25 mouse cellular contexts compared by ENCODE assay signal in genomic region chr9:52125225-52125624, GRCm38 (mm10). TPM values are rescaled to one million over a fixed set of nuclear protein-coding genes. Genes with fewer than 3 reads are reported as not detected.
DNase-seq lines count a peak whose midpoint lies in the region; ATAC-seq and TF ChIP-seq lines count a peak whose summit lies in the region.
"Had no signal": no experiment of that assay in that cellular context is flagged by ENCODE, and none has a peak within 500 bp of the region (broad histone marks: within the 10 kb centered on the region; RNA-seq: fewer than 3 reads in every experiment).

No protein-coding gene starts in this region.

- H3K36me3 ChIP-seq in ES-Bruce4 (ENCODE audit: control insufficient read depth, insufficient read depth, low read length, poor library complexity, severe bottlenecking) (no peaks in the 10 kb centered on the region), ES-E14 (ENCODE audit: control insufficient read depth, insufficient read depth, low read length, poor library complexity, severe bottlenecking) (no peaks in the 10 kb centered on the region)
- peaks cover 7% of the 10 kb centered on the region for H3K36me3 ChIP-seq in lung, postnatal 0 days (ENCODE audit: insufficient read depth, low read length)

- H3K4me1 ChIP-seq in ES-Bruce4 (ENCODE audit: control insufficient read depth, insufficient read depth, low read length) (no peaks in the 10 kb centered on the region), ES-E14 (ENCODE audit: control insufficient read depth in 2 of 2, insufficient read depth in 2 of 2, low read length in 2 of 2, poor library complexity in 1 of 2) (peaks cover 0 to 3% of the 10 kb centered on the region in 2 experiments; a peak in 2 of 4 replicates)
- H3K4me1 ChIP-seq in cerebellum, adult 2 months (ENCODE audit: control insufficient read depth, insufficient read depth, low read length) = no peaks in the 10 kb centered on the region
- H3K4me1 ChIP-seq in lung, postnatal 0 days (ENCODE audit: insufficient read depth, low read depth, low read length) = no peaks in the 10 kb centered on the region
- H3K4me1 ChIP-seq: embryonic facial prominence, embryonic 10.5 days; embryonic facial prominence, embryonic 12.5 days; forebrain, embryonic 15.5 days had no signal

- H3K27ac ChIP-seq in ES-Bruce4 (ENCODE audit: insufficient read depth, low read length) (peak overlapping the region; percentile 63; the same call in 1 of the 2 replicates), ES-E14 (ENCODE audit: insufficient read depth, low read depth, low read length, poor library complexity, severe bottlenecking) (no peak overlapping the region)
- no peak overlapping the region for H3K27ac ChIP-seq in cerebellum, adult 2 months (ENCODE audit: insufficient read depth, low read length)
- no peak overlapping the region for H3K27ac ChIP-seq in lung, postnatal 0 days (ENCODE audit: low read length)
- H3K27ac ChIP-seq: embryonic facial prominence, embryonic 10.5 days; embryonic facial prominence, embryonic 12.5 days; forebrain, embryonic 13.5 days; forebrain, embryonic 15.5 days had no signal

- peak; percentile 43 for DNase-seq in heart, adult 11 months
- no peak for DNase-seq in heart, adult 9 months (ENCODE audit: low spot score in 2 of 2)
- DNase-seq in ES-E14 (ENCODE audit: low read depth, low spot score) = peak; percentile 19
- peak; percentile 31 for DNase-seq in WW6 (ENCODE audit: low read depth, low spot score)
- DNase-seq in gastrocnemius, postnatal 36 days = no peak
- DNase-seq in cerebellum, adult 2 months = no peak
- no peak for DNase-seq in lung, postnatal 0 days (ENCODE audit: low spot score)
- DNase-seq: adrenal gland, adult 8-10 months; adrenal gland, postnatal 14 days; adrenal gland, postnatal 36 days; B cell, adult 2 months; cerebellum, adult 11 months; cerebellum, adult 18-20 months; cerebellum, adult 9-10 months; cerebellum, postnatal 10 days; cerebellum, postnatal 25 days; forebrain, postnatal 0 days had no signal

- TF ChIP-seq CTCF in ES-Bruce4 (IDR thresholded peaks at IDR 0.05; ENCODE audit: low read depth, low read length) = no peak
- no peak for TF ChIP-seq CTCF in cerebellum, adult 2 months (IDR thresholded peaks at IDR 0.05; ENCODE audit: borderline replicate concordance, insufficient read depth, low read depth, low read length)
- no peak for TF ChIP-seq CTCF in lung, postnatal 0 days (IDR thresholded peaks at IDR 0.05)

- in situ Hi-C loops in ES-E14 (cut with MboI; ENCODE audit: low sequenced_read_pairs in 2 of 2, unreplicated experiment in 2 of 2) = no loop called here

- H3K9ac ChIP-seq in ES-Bruce4 (ENCODE audit: low read depth, poor library complexity, severe bottlenecking) (no peak overlapping the region), ES-E14 (ENCODE audit: insufficient read depth, low read depth, low read length, poor library complexity, severe bottlenecking) (no peak overlapping the region)
- no peak overlapping the region for H3K9ac ChIP-seq in lung, postnatal 0 days (replicated peaks; ENCODE audit: low read depth)
- H3K9ac ChIP-seq: embryonic facial prominence, embryonic 12.5 days; forebrain, embryonic 13.5 days; forebrain, embryonic 15.5 days; forebrain, postnatal 0 days had no signal

- H3K4me2 ChIP-seq in lung, postnatal 0 days (replicated peaks; ENCODE audit: low read depth, low read length) = no peak overlapping the region
- H3K4me2 ChIP-seq: embryonic facial prominence, embryonic 12.5 days; forebrain, embryonic 13.5 days; forebrain, embryonic 15.5 days had no signal

- H3K27me3 ChIP-seq in ES-Bruce4 (ENCODE audit: control insufficient read depth, insufficient read depth, low read length, poor library complexity, severe bottlenecking) = no peaks in the 10 kb centered on the region
- no peaks in the 10 kb centered on the region for H3K27me3 ChIP-seq in cerebellum, adult 2 months (ENCODE audit: control insufficient read depth, insufficient read depth, low read length)
- no peaks in the 10 kb centered on the region for H3K27me3 ChIP-seq in lung, postnatal 0 days (replicated peaks; ENCODE audit: insufficient read depth, low read length)
- H3K27me3 ChIP-seq: CH12.LX; embryonic facial prominence, embryonic 12.5 days; forebrain, embryonic 13.5 days; forebrain, embryonic 15.5 days had no signal

- no peak overlapping the region for H3K4me3 ChIP-seq in ES-Bruce4 (ENCODE audit: low read depth, low read length)
- H3K4me3 ChIP-seq in ES-E14 (ENCODE audit: insufficient read depth in 1 of 2, low read depth in 1 of 2, low read length in 2 of 2, poor library complexity in 1 of 2, severe bottlenecking in 1 of 2) = no peak overlapping the region
- H3K4me3 ChIP-seq in cerebellum, adult 2 months (replicated peaks; ENCODE audit: insufficient read depth, low read depth, low read length) = no peak overlapping the region
- H3K4me3 ChIP-seq in lung, postnatal 0 days (ENCODE audit: low read depth, low read length) = no peak overlapping the region
- H3K4me3 ChIP-seq: embryonic facial prominence, embryonic 10.5 days; embryonic facial prominence, embryonic 12.5 days; forebrain, embryonic 13.5 days; forebrain, embryonic 15.5 days had no signal

- intact Hi-C loops in gastrocnemius, postnatal 36 days (cut with DNase I) = loop anchor here (5.0 kb wide), 1 partner anchor 42 kb away; the partner anchor contains the start of gene Zc3h12c

- ATAC-seq in lung, postnatal 0 days = no peak
- ATAC-seq: activated CD4-positive, CD25-positive, alpha-beta regulatory T cell, adult 4 months; CD4-positive, CD25-positive, alpha-beta regulatory T cell, adult 4 months; forebrain, embryonic 13.5 days; forebrain, embryonic 15.5 days; forebrain, postnatal 0 days had no signal

- WGBS in cerebellum, adult 2 months = 93% methylated on average over 6 of the region's 6 CpGs
- 94% methylated on average over 6 of the region's 6 CpGs for WGBS in lung, postnatal 0 days

- H3K9me3 ChIP-seq in ES-Bruce4 (replicated peaks; ENCODE audit: control insufficient read depth, insufficient read depth, low read length, poor library complexity, severe bottlenecking) = no peaks in the 10 kb centered on the region; the same call in 1 of the 2 replicates
- H3K9me3 ChIP-seq in ES-E14 (ENCODE audit: control insufficient read depth, insufficient read depth, low read depth, low read length) = no peaks in the 10 kb centered on the region
- H3K9me3 ChIP-seq in lung, postnatal 0 days (ENCODE audit: low read length) = no peaks in the 10 kb centered on the region
- H3K9me3 ChIP-seq: embryonic facial prominence, embryonic 10.5 days; embryonic facial prominence, embryonic 12.5 days; forebrain, embryonic 13.5 days; forebrain, embryonic 15.5 days had no signal

- TF ChIP-seq POLR2A in ES-Bruce4 (IDR thresholded peaks at IDR 0.05; ENCODE audit: insufficient read depth, low read length) = no peak
- TF ChIP-seq POLR2A in cerebellum, adult 2 months (IDR thresholded peaks at IDR 0.05; ENCODE audit: borderline replicate concordance, insufficient read depth, low read length) = no peak

- peak; percentile 82; the same call in 1 of the 2 replicates for TF ChIP-seq EP300 in ES-Bruce4 (IDR thresholded peaks at IDR 0.05; ENCODE audit: insufficient read depth, low read depth, low read length)
- TF ChIP-seq EP300 in lung, postnatal 0 days (IDR thresholded peaks at IDR 0.05) = no peak

TF ChIP-seq in ES-E14, 5 proteins besides CTCF, POLR2A, EP300 and RAD21:
- TF ChIP-seq ZNF384 (IDR thresholded peaks at IDR 0.05; ENCODE audit: low read depth, low read length) (no peak), ZC3H11A (IDR thresholded peaks at IDR 0.05; ENCODE audit: borderline replicate concordance, low read depth, low read length) (no peak), MAFK (IDR thresholded peaks at IDR 0.05; ENCODE audit: insufficient read depth, low read depth, low read length) (no peak), HCFC1 (IDR thresholded peaks at IDR 0.05; ENCODE audit: borderline replicate concordance, insufficient read depth, low read length) (no peak), CHD2 (IDR thresholded peaks at IDR 0.05; ENCODE audit: low read depth, low read length) (no peak)
TF ChIP-seq in ES-E14: peak in this region for 0.

RNA-seq across cellular contexts. Expression of gene Zc3h12c, which starts 43.1 kb away (rescaled TPM):
- polyA plus RNA-seq in ES-Bruce4 (2011; ENCODE audit: insufficient read depth, insufficient read length, low read depth, missing spikeins) = 6.5 and 6.8 TPM in 2 replicates
- 2.1 and 3.0 TPM in 2 replicates for total RNA-seq in ES-E14 (2012; rRNA removed)
- total RNA-seq in gastrocnemius, postnatal 36 days (2021) = 1 to 10 TPM; 5.6 to 6.9 TPM
- 6.6 and 6.7 TPM in 2 replicates for polyA plus RNA-seq in cerebellum, adult 2 months (2012; rRNA removed)
- 2.0 and 2.3 TPM in 2 replicates for polyA plus RNA-seq in lung, postnatal 0 days (2015; fragmentation: Nextera tagmentation; extraction: Ambion mirVana)

Comparison
In these comparisons a context has a peak if more than half of its experiments do, and no peak if none do; other contexts are left out.
1. DNase-seq: peak in heart, adult 11 months (single experiment), ES-E14 (single experiment) and WW6 (single experiment); none in heart, adult 9 months (0 of 2), gastrocnemius, postnatal 36 days (0 of 2), cerebellum, adult 2 months (0 of 2) and lung, postnatal 0 days (single experiment).